Mouse (Mus musculus) megakaryocyte, embryonic 14.5 days (primary cell): ENCODE data around the gene Dusp3.

Source experiments
- FLI1 ChIP-seq: IDR thresholded peaks from 2 replicates; pipeline ENCODE4 v1.6.1; 2012; ENCODE audit warnings: low read length, inconsistent platforms, mixed read lengths
- GATA1 ChIP-seq: IDR thresholded peaks from 3 replicates; pipeline ENCODE4 v1.6.1; 2012; ENCODE audit warnings: mixed read lengths, low read length, inconsistent platforms, borderline replicate concordance

DNA sequence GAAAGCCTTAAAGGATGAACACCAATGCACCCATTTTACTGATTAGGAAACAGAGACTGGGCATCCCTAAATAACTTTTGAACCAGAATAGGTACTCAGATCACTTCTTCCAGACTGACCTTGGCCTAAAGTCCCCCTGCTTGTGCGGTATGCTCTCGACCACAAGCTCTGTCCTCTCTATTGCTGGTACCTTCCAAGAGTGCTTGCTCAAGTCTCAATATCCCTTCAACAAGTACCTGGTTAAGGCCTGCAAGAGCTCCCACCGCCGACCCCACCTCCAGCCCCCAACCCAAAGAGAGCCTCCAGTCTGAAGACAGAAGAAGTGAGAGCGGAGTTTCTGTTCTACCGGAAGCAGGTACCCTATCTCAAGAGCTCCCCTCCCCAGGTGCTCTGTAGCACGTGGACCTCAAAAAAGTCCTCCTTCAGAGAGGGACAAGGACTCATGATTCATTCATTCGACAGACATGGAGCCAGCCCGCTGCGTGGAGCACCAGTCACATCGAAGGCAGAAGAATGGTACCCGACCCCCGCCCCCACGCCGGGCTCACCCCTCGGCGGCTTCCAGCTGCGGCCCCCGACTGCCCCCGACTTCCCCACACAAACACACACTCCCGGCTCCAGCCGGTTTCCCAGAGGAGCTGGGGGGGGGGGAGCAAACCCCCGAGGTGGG is 39.3 kb upstream of the Dusp3 start:
- TF ChIP-seq GATA1 (no peak), FLI1 (no peak)
